Mouse (Mus musculus): ENCODE results near the gene Gm21680. TPM values are rescaled to one million over a fixed set of nuclear protein-coding genes. Genes with fewer than 3 reads are reported as not detected.
A peak's percentile ranks its signal among the peaks of the same experiment; 100 is the strongest.
"Not testable (repeated sequence)": the region's sequence is repeated elsewhere in the genome, so short reads cannot be mapped to it uniquely, and the experiment has no call there.

Gene Gm21680
- polyA plus RNA-seq (2015; fragmentation: Nextera tagmentation; extraction: Ambion mirVana), result 0.08 and 0.11 TPM in 2 replicates

DNA sequence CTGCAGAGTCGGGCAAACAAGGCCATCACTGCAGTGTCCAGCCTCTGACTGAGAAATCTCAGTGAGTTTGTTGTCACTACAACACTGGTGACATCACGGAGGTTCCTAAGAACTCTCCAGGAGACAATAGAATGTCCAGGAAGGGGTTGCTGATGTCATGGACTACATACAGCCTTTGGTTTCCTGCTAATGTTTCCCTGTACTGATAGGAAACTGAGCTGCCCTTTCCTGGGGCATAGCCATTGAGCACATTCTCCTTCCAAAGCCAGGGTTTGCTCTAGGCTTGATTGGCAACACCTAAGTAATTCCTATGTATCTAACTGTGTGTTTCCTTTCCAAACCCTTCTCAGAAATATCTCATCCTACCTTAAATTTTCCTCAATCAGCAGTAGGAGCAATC, at the start of gene Gm21680:
Gene Gm21680, minus strand, starts transcription at position 101 of the 400 bp plus-strand sequence.
- H3K9ac ChIP-seq (ENCODE audit: low read length); H3K27ac ChIP-seq (ENCODE audit: low read length); ATAC-seq (ENCODE audit: insufficient read depth, low FRiP score); H3K27me3 ChIP-seq (ENCODE audit: control insufficient read depth, insufficient read depth, low read length); H3K4me3 ChIP-seq (replicated peaks; ENCODE audit: low read length); H3K9me3 ChIP-seq (replicated peaks; ENCODE audit: control insufficient read depth, low read length); H3K4me2 ChIP-seq (ENCODE audit: low read depth, low read length); H3K36me3 ChIP-seq (ENCODE audit: control insufficient read depth, insufficient read depth, low read length); H3K4me1 ChIP-seq (ENCODE audit: control insufficient read depth, insufficient read depth, low read length): not testable (repeated sequence)
- WGBS, result no CpG with 5 or more reads among the region's 2 CpGs

GRCm38 (mm10) chr5:26007697-26008096, 35.2 kb upstream of the Gm21680 start:
- H3K9me3 ChIP-seq (replicated peaks; ENCODE audit: control insufficient read depth, low read length); H3K27me3 ChIP-seq (ENCODE audit: control insufficient read depth, insufficient read depth, low read length); H3K36me3 ChIP-seq (ENCODE audit: control insufficient read depth, insufficient read depth, low read length); H3K27ac ChIP-seq (ENCODE audit: low read length); H3K4me1 ChIP-seq (ENCODE audit: control insufficient read depth, insufficient read depth, low read length); H3K9ac ChIP-seq (ENCODE audit: low read length); H3K4me2 ChIP-seq (ENCODE audit: low read depth, low read length); H3K4me3 ChIP-seq (replicated peaks; ENCODE audit: low read length): not testable (repeated sequence)
- WGBS, result 59% methylated on average over 6 of the region's 7 CpGs
- ATAC-seq (ENCODE audit: insufficient read depth, low FRiP score), result 0 out of 2 replicates have a peak, but pooled peaks have one; percentile 7

DNA sequence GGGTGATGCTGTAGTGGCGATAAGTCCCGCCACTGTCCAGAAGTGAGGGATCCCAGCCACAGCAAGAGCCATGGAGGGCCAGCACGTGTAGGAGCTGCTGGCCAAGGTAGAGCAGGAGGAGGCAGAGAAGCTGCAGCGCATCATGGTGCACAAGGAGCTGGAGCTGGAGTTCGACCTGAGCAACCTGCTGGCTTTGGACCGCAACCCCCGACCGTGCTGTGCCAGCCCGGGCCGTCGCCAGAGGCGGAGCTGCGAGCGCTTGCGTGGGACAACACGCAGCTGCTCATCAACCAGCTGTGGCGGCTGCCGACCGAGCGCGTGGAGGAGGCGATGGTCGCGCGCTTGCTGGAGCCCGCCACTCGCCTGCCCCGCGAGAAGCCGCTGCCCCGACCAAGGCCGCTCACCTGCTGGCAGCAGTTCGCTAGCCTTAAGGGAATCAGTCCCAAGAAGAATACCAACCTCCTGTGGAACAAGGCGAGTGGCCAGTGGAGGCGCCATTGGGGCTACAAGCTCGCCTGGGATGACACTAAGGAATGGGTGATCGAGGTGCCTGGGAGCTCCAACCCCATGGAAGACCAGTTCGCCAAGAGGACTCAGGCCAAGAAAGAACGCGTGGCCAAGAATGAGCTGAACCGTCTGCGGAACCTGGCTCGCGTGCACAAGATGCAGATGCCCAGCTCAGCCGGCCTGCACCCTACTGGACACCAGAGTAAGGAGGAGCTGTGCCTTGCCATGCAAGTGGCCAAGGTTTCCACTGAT, 34.7 kb upstream of the Gm21680 start:
- WGBS, result 13% methylated on average over 44 of the region's 45 CpGs
- H3K36me3 ChIP-seq (ENCODE audit: control insufficient read depth, insufficient read depth, low read length); H3K27ac ChIP-seq (ENCODE audit: low read length); H3K27me3 ChIP-seq (ENCODE audit: control insufficient read depth, insufficient read depth, low read length); H3K9me3 ChIP-seq (replicated peaks; ENCODE audit: control insufficient read depth, low read length); H3K4me1 ChIP-seq (ENCODE audit: control insufficient read depth, insufficient read depth, low read length); H3K9ac ChIP-seq (ENCODE audit: low read length): not testable (repeated sequence)
- peak overlapping the region; percentile 43 for H3K4me2 ChIP-seq (ENCODE audit: low read depth, low read length)
- H3K4me3 ChIP-seq (replicated peaks; ENCODE audit: low read length), result peak overlapping the region; percentile 26
- peak; percentile 82 for ATAC-seq (ENCODE audit: insufficient read depth, low FRiP score)

DNA sequence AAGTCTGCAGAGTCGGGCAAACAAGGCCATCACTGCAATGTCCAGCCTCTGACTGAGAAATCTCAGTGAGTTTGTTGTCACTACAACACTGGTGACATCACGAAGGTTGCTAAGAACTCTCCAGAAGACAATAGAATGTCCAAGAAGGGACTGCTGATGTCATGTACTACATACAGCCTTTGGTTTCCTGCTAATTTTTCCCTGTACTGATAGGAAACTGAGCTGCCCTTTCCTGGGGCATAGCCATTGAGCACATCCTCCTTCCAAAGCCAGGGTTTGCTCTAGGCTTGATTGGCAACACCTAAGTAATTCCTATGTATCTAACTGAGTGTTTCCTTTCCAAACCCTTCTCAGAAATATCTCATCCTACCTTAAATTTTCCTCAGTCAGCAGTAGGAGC, 32.2 kb upstream of the Gm21680 start, which contains the start of gene Gm1979:
Gene Gm1979, minus strand, starts transcription at position 101 of the 400 bp plus-strand sequence.
- H3K9me3 ChIP-seq (replicated peaks; ENCODE audit: control insufficient read depth, low read length); H3K9ac ChIP-seq (ENCODE audit: low read length); H3K36me3 ChIP-seq (ENCODE audit: control insufficient read depth, insufficient read depth, low read length); H3K4me2 ChIP-seq (ENCODE audit: low read depth, low read length); ATAC-seq (ENCODE audit: insufficient read depth, low FRiP score); H3K27ac ChIP-seq (ENCODE audit: low read length); H3K4me1 ChIP-seq (ENCODE audit: control insufficient read depth, insufficient read depth, low read length); H3K27me3 ChIP-seq (ENCODE audit: control insufficient read depth, insufficient read depth, low read length); H3K4me3 ChIP-seq (replicated peaks; ENCODE audit: low read length): not testable (repeated sequence)
- 92% methylated on average over 1 of the region's 2 CpGs for WGBS

GRCm38 (mm10) chr5:25988550-25988949, 16.1 kb upstream of the Gm21680 start, which contains the start of gene Gm21698:
Gm21698 (minus strand) TSS chr5:25988650.
- no CpG with 5 or more reads among the region's 3 CpGs for WGBS
- not testable (repeated sequence) for H3K9ac ChIP-seq (ENCODE audit: low read length); H3K4me2 ChIP-seq (ENCODE audit: low read depth, low read length); H3K4me1 ChIP-seq (ENCODE audit: control insufficient read depth, insufficient read depth, low read length); ATAC-seq (ENCODE audit: insufficient read depth, low FRiP score); H3K4me3 ChIP-seq (replicated peaks; ENCODE audit: low read length); H3K36me3 ChIP-seq (ENCODE audit: control insufficient read depth, insufficient read depth, low read length); H3K9me3 ChIP-seq (replicated peaks; ENCODE audit: control insufficient read depth, low read length); H3K27me3 ChIP-seq (ENCODE audit: control insufficient read depth, insufficient read depth, low read length); H3K27ac ChIP-seq (ENCODE audit: low read length)

- not testable (repeated sequence) for H3K9ac ChIP-seq (ENCODE audit: low read length); H3K9me3 ChIP-seq (replicated peaks; ENCODE audit: control insufficient read depth, low read length); H3K36me3 ChIP-seq (ENCODE audit: control insufficient read depth, insufficient read depth, low read length); H3K27ac ChIP-seq (ENCODE audit: low read length); H3K4me1 ChIP-seq (ENCODE audit: control insufficient read depth, insufficient read depth, low read length); H3K27me3 ChIP-seq (ENCODE audit: control insufficient read depth, insufficient read depth, low read length)
- peak overlapping the region; percentile 14 for H3K4me3 ChIP-seq (replicated peaks; ENCODE audit: low read length)
- 0 out of 2 replicates have a peak, but pooled peaks have one; percentile 17 for ATAC-seq (ENCODE audit: insufficient read depth, low FRiP score)
- H3K4me2 ChIP-seq (ENCODE audit: low read depth, low read length), result peak overlapping the region; percentile 32; the same call in 1 of the 2 replicates
- 44% methylated on average over 16 of the region's 17 CpGs for WGBS
These were observed 15.4 kb downstream of the Gm21680 start for GRCm38 (mm10) chr5:25957050-25957449.

GRCm38 (mm10) chr5:25956611-25957010, 15.9 kb downstream of the Gm21680 start:
- H3K36me3 ChIP-seq (ENCODE audit: control insufficient read depth, insufficient read depth, low read length); H3K4me1 ChIP-seq (ENCODE audit: control insufficient read depth, insufficient read depth, low read length); H3K9me3 ChIP-seq (replicated peaks; ENCODE audit: control insufficient read depth, low read length); H3K9ac ChIP-seq (ENCODE audit: low read length); H3K27ac ChIP-seq (ENCODE audit: low read length); H3K27me3 ChIP-seq (ENCODE audit: control insufficient read depth, insufficient read depth, low read length): not testable (repeated sequence)
- peak overlapping the region; percentile 32 for H3K4me2 ChIP-seq (ENCODE audit: low read depth, low read length)
- H3K4me3 ChIP-seq (replicated peaks; ENCODE audit: low read length), result peak overlapping the region; percentile 14
- peak; percentile 56; the same call in 1 of the 2 replicates for ATAC-seq (ENCODE audit: insufficient read depth, low FRiP score)
- 20% methylated on average over 30 of the region's 32 CpGs for WGBS

DNA sequence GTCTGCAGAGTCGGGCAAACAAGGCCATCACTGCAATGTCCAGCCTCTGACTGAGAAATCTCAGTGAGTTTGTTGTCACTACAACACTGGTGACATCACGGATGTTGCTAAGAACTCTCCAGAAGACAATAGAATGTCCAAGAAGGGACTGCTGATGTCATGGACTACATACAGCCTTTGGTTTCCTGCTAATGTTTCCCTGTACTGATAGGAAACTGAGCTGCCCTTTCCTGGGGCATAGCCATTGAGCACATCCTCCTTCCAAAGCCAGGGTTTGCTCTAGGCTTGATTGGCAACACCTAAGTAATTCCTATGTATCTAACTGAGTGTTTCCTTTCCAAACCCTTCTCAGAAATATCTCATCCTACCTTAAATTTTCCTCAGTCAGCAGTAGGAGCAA, 18.1 kb downstream of the Gm21680 start, which contains the start of gene Gm21671:
Gene Gm21671, minus strand, starts transcription at position 101 of the 400 bp plus-strand sequence.
- H3K9me3 ChIP-seq (replicated peaks; ENCODE audit: control insufficient read depth, low read length); H3K27me3 ChIP-seq (ENCODE audit: control insufficient read depth, insufficient read depth, low read length); H3K9ac ChIP-seq (ENCODE audit: low read length); H3K4me3 ChIP-seq (replicated peaks; ENCODE audit: low read length); H3K4me1 ChIP-seq (ENCODE audit: control insufficient read depth, insufficient read depth, low read length); H3K36me3 ChIP-seq (ENCODE audit: control insufficient read depth, insufficient read depth, low read length); ATAC-seq (ENCODE audit: insufficient read depth, low FRiP score); H3K4me2 ChIP-seq (ENCODE audit: low read depth, low read length); H3K27ac ChIP-seq (ENCODE audit: low read length): not testable (repeated sequence)
- 69% methylated on average over 2 of the region's 2 CpGs for WGBS

GRCm38 (mm10) chr5:25945391-25945790, 27.1 kb downstream of the Gm21680 start:
- not testable (repeated sequence) for ATAC-seq (ENCODE audit: insufficient read depth, low FRiP score); H3K4me3 ChIP-seq (replicated peaks; ENCODE audit: low read length); H3K9me3 ChIP-seq (replicated peaks; ENCODE audit: control insufficient read depth, low read length); H3K27me3 ChIP-seq (ENCODE audit: control insufficient read depth, insufficient read depth, low read length); H3K27ac ChIP-seq (ENCODE audit: low read length); H3K4me1 ChIP-seq (ENCODE audit: control insufficient read depth, insufficient read depth, low read length); H3K9ac ChIP-seq (ENCODE audit: low read length); H3K36me3 ChIP-seq (ENCODE audit: control insufficient read depth, insufficient read depth, low read length); H3K4me2 ChIP-seq (ENCODE audit: low read depth, low read length)
- 85% methylated on average over 2 of the region's 2 CpGs for WGBS
